Mouse (Mus musculus): ENCODE measurements around the gene Cecr2.

Cecr2 gene

DNA sequence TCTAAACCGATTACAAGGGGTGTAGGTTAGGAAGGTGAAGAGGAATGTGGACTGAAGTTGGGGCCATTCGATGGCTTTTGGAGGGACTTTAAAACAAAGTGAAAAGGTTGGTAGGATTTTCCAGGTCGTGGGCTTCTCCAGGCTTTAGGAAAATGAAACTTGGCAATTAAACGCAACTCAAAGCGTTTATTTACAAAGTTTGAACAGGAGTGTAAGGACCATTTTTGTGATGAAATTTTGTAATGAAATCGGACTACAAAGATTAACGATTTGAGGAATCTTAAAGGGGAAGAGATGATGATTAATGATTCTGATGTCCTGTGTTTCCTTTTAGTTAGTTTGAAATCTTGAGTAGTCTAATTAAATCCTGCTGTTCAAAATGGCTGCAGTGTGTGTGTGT, 1.7 kb downstream of the Cecr2 start:
- no peak for DNase-seq (ENCODE audit: low read depth)

- peak; percentile 31 for DNase-seq (ENCODE audit: low read depth)
Observed at GRCm38 (mm10) chr6:120674121-120674520, 8.0 kb downstream of the Cecr2 start.

DNA sequence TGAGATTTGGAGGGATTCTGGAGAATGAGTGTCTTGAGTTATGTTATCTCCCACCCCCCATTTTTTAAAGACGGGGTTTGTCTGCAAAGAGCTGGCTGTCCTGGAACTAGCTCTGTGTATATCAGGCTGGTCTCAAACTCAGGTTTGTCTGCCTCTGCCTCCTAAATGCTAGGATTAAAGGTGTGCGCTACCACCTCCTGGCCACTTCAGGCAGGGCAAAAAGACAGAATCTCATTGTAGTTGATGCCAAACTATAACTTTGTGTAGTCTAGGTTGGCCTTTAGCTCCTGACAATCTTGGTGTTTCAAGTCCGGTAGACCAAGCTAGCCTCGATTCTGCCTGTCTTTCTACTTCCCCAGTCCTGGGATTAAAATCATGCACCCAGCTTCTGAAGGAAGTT, 8.7 kb downstream of the Cecr2 start:
- peak; percentile 22 for DNase-seq (ENCODE audit: low read depth)

- DNase-seq (ENCODE audit: low read depth): no peak
Observed at GRCm38 (mm10) chr6:120675979-120676378, 9.8 kb downstream of the Cecr2 start.

DNA sequence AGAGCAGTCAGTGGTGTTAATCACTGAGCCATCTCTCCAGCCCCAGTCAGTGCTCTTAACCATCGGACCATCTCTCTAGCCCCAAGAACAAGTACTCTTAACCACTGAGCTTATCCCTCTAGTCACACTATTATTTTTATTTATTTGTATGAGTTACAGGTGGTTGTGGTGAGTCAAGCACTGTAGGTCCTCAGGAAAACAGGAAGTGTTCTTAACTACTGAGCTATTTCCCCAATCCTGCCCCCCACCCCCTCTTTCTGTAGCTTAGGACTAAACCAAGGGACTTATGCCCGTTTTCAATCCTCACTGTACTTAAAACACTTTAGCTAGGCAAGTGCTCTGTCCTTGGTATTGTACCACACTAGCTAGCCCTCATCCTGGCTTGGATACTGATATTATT, 17.2 kb downstream of the Cecr2 start:
- no peak for DNase-seq (ENCODE audit: low read depth)

DNA sequence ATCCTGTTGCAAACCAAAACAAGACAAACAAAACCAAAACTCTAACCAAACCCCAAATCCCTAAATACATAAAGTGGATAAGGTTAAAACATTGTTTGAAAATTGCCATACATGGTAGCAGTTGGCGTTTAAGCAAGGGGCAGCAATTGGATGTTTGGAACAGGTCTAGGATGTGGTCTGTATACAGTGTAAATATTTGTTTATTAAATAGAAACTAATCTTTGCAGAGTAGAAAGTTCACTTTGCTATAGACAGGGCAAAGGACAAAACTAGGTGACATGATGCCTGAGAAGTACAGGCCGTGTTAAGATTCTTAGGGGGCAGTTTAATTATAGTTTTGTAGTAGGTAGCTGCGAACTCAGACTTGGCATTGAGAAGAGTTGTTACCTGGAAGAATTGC, 18.6 kb downstream of the Cecr2 start:
- no peak for DNase-seq (ENCODE audit: low read depth)

DNA sequence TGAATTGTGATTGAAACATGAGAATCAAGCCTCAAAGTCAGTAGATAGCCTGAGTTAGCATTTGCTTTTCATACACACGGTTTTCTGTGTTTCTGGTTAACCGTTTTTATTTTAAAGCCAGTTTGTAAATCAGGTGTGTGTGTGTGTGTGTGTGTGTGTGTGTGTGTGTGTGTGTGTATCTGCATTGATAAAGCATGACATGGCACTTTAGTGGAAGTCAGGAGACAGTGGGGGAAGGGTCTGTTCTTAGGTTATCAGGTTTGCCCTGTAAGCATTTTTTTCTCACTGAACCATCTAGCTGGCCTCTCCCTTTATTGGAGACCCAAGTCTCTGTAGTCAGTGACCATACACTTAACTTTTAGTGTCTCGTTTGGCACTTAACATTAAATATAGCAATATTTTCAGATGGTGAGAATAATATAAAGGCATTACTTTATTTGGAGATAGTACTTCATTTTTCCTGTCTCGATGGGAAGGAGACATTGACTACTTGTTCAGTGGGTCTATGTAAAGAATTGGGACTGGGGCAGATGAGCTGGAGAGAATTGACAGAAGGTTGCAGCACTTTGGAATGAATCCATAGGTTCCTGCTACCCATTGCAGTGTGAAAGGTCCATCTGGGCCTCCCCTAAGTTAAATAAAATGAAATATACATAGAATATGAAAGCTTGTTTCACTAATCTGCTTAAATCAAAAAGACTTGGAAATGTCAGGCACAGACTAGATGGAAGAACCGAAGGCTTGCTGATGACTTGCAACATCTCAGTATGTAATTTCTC, 20.9 kb downstream of the Cecr2 start:
- no peak for DNase-seq (ENCODE audit: low read depth)

DNA sequence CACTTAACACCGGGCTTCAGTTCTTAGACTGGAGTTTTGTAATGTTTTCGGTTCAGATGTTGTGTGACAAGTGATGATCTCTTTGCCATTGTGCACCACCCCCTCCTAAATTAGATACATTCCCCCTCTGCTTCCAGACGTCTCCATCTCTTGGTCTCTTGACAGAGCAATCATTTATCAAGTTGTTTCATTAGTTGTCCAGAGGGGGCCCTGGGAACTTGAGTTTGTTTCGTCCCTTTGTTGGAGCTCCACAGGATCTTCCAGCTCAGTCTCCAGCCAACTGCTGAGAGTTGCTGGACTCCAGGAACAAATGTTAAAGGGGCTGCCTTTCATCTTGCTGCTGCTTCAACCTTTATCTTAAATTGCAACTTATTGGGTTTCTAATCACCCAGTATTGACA, 34.1 kb downstream of the Cecr2 start:
- no peak for DNase-seq (ENCODE audit: low read depth)

DNA sequence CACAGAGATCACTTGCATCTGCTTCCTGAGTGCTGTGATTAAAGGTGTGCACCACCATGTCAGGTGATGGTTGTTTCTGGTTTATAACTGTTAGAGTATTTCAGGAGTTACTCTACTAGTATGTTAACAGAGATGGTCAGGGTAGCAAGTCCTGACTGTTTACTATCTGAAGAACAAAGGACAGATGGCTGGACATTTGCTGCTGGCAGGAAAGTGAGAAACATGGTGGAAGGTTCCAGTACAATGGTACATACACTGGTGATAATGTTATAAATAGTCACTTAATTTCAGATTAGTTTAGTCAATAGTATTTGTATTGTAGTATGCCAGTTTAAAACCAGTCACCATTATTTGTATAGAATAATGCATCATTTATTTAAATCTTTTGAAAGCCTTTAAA, 38.2 kb downstream of the Cecr2 start:
- no peak for DNase-seq (ENCODE audit: low read depth)

DNA sequence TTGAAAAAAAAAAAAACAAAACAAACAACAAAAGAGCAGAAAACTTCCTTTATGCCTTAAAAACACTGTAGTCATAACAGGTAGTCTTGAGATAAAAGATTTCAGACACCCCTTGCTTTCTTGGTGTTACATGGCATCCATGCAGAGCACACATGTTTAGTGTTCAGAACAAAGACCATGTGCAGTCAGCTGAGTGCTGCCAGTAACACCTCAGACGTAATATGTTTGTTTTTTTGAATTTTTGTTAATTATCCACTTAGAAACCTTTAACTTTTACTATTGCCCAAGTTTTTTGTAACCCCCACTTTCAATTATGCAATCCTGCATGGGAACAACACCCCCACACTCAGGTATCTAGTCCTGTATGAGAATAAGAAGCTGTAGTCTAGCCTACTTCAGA, 42.6 kb downstream of the Cecr2 start:
- no peak for DNase-seq (ENCODE audit: low read depth)

GRCm38 (mm10) chr6:120714806-120715205, 48.6 kb downstream of the Cecr2 start:
- no peak for DNase-seq (ENCODE audit: low read depth)

- no peak for DNase-seq (ENCODE audit: low read depth)
Observed at GRCm38 (mm10) chr6:120715227-120715626, 49.1 kb downstream of the Cecr2 start.

GRCm38 (mm10) chr6:120715851-120716250, 49.7 kb downstream of the Cecr2 start:
- DNase-seq (ENCODE audit: low read depth): no peak

GRCm38 (mm10) chr6:120716531-120716984, 50.4 kb downstream of the Cecr2 start:
- DNase-seq (ENCODE audit: low read depth): no peak

- no peak for DNase-seq (ENCODE audit: low read depth)
Observed at GRCm38 (mm10) chr6:120725986-120726385, 59.8 kb downstream of the Cecr2 start.

DNA sequence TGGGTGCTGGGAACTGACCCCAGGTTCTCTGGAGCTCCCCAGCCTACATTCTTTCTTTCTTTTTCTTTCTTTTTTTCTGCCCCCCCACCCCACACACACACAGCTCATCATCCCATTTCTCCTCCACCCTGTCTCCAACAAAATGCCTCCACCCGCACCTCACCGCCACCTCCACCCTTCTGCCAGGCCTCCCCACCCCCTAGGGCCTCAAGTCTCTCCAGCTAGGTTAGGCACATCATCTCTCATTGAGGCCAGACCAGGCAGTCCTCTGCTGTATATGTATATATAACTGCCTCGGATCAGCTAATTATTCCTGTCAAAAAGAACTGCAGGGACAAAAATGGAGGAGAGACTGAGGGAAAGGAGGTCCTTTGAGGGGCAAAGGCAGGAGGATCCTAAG, 69.8 kb downstream of the Cecr2 start:
- DNase-seq (ENCODE audit: low read depth): no peak

DNA sequence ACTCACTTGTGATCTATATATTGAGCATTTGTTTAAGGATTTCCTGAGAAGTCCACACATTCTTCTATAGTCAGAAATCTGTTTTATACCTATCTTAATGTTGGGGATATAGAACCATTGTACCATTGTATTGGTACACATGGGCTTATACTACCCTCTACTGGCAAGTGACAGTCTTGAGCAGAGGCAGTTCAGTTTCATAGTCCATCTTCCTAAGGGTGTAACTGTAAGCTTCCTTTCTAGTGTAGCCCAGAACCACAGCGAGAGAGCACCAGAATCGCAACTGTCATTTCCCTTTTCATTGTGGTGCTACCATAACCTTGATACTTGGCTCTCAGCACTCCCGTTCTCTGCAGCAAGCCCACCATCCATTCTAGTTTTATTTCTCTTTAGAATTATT, 70.4 kb downstream of the Cecr2 start:
- peak; percentile 81 for DNase-seq (ENCODE audit: low read depth)

- DNase-seq (ENCODE audit: low read depth): no peak
Observed at GRCm38 (mm10) chr6:120743130-120743529, 77.0 kb downstream of the Cecr2 start.

GRCm38 (mm10) chr6:120744266-120744665, 78.1 kb downstream of the Cecr2 start:
- no peak for DNase-seq (ENCODE audit: low read depth)

DNA sequence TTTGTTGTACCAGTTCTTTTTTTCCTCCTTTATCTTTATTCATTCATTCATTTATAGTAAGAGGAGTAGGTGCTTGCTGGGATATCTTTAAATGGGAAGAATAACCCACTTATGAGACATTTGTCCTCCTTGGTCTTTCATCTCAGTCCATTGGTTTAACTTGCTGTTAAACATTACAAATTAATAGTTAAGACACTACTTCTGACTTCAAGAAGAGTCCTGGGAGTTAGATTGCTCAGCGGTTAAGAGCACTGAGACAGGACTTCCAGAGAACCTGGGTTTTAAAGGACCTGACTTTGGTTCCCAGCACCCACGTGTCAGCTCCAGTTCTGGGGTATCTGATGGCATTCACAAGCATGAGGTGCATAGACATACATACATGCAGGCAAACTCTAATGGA, 80.2 kb downstream of the Cecr2 start:
- DNase-seq (ENCODE audit: low read depth): no peak

DNA sequence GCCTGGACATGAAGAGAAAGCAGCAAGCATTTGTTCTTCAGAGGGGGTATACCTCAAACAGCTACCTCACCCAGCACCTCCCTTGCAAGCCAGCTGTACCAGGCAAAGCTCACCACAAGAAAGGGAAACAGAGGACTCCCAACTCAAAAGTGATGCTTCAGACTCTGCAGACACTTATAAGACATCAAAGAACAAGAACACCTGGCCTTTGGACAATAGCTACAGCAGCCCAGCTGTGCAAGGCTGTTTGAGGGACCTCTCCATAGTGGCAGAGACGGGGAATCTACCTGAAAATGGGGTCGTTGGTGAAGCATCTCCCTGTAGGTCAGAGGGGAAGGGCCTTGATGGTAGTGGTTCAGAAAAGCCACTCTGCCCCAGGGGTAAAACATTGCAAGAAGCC, 95.0 kb downstream of the Cecr2 start:
- DNase-seq (ENCODE audit: low read depth): no peak

GRCm38 (mm10) chr6:120769972-120770371, 103.8 kb downstream of the Cecr2 start:
- DNase-seq (ENCODE audit: low read depth): no peak

GRCm38 (mm10) chr6:120771366-120771765, 105.2 kb downstream of the Cecr2 start:
- DNase-seq (ENCODE audit: low read depth): peak; percentile 50

GRCm38 (mm10) chr6:120772025-120772424, 105.9 kb downstream of the Cecr2 start:
- DNase-seq (ENCODE audit: low read depth): no peak

Measured in 416B (cell line).